Mouse (Mus musculus) MN1 (cell line): ENCODE data around the gene Tmem200b.

Experiments
- DNase-seq: peaks from one replicate; pipeline ENCODE4 v3.0.0-alpha.2; 2016; ENCODE audit warnings: low spot score

The Tmem200b gene

GRCm38 (mm10) chr4:131921461-131922346, at the start of gene Tmem200b:
Gene Tmem200b, plus strand, starts transcription at chr4:131921771.
- DNase-seq, result peak; percentile 17

GRCm38 (mm10) chr4:131872672-131873292, 48.8 kb upstream of the Tmem200b start:
- DNase-seq, result peak; percentile 17

GRCm38 (mm10) chr4:131873293-131874168, 48.0 kb upstream of the Tmem200b start, which contains the start of gene Srsf4:
Gene Srsf4, plus strand, starts transcription at chr4:131873617.
- DNase-seq, result peak; percentile 90

- no peak for DNase-seq
Observed at GRCm38 (mm10) chr4:131874169-131874536, 47.4 kb upstream of the Tmem200b start.

- no peak for DNase-seq
Observed at GRCm38 (mm10) chr4:131874567-131874966, 47.0 kb upstream of the Tmem200b start.

- DNase-seq, result no peak
Observed at GRCm38 (mm10) chr4:131875242-131875641, 46.3 kb upstream of the Tmem200b start.

- no peak for DNase-seq
Observed at GRCm38 (mm10) chr4:131876836-131877235, 44.7 kb upstream of the Tmem200b start.

- DNase-seq, result no peak
Observed at GRCm38 (mm10) chr4:131879692-131880091, 41.9 kb upstream of the Tmem200b start.

GRCm38 (mm10) chr4:131881306-131881705, 40.3 kb upstream of the Tmem200b start:
- no peak for DNase-seq

- DNase-seq, result no peak
Observed at GRCm38 (mm10) chr4:131883571-131883970, 38.0 kb upstream of the Tmem200b start.

- no peak for DNase-seq
Observed at GRCm38 (mm10) chr4:131885376-131885775, 36.2 kb upstream of the Tmem200b start.

- no peak for DNase-seq
Observed at GRCm38 (mm10) chr4:131888564-131888963, 33.0 kb upstream of the Tmem200b start.

GRCm38 (mm10) chr4:131890692-131891091, 30.9 kb upstream of the Tmem200b start:
- DNase-seq, result no peak

- no peak for DNase-seq
Observed at GRCm38 (mm10) chr4:131897109-131897508, 24.5 kb upstream of the Tmem200b start.

- DNase-seq, result no peak
Observed at GRCm38 (mm10) chr4:131897787-131898186, 23.8 kb upstream of the Tmem200b start.

GRCm38 (mm10) chr4:131898503-131899179, 22.9 kb upstream of the Tmem200b start:
- peak; percentile 38 for DNase-seq

GRCm38 (mm10) chr4:131899180-131899554, 22.4 kb upstream of the Tmem200b start:
- DNase-seq, result no peak

- no peak for DNase-seq
Observed at GRCm38 (mm10) chr4:131901090-131901489, 20.5 kb upstream of the Tmem200b start.

- DNase-seq, result peak; percentile 20
Observed at GRCm38 (mm10) chr4:131904478-131904877, 17.1 kb upstream of the Tmem200b start.

GRCm38 (mm10) chr4:131906423-131906822, 15.1 kb upstream of the Tmem200b start:
- DNase-seq, result no peak

GRCm38 (mm10) chr4:131907912-131908311, 13.7 kb upstream of the Tmem200b start:
- DNase-seq, result no peak
